Mouse (Mus musculus) urinary bladder, postnatal 4 days (tissue): ENCODE results near the gene Rapgef3.

Experiments used
- DNase-seq, 2 experiments: peaks; one replicate each; pipeline ENCODE4 v3.0.0; 2021 to 2022; ENCODE audit warnings: low spot score in 2 of 2

Gene Rapgef3

DNA sequence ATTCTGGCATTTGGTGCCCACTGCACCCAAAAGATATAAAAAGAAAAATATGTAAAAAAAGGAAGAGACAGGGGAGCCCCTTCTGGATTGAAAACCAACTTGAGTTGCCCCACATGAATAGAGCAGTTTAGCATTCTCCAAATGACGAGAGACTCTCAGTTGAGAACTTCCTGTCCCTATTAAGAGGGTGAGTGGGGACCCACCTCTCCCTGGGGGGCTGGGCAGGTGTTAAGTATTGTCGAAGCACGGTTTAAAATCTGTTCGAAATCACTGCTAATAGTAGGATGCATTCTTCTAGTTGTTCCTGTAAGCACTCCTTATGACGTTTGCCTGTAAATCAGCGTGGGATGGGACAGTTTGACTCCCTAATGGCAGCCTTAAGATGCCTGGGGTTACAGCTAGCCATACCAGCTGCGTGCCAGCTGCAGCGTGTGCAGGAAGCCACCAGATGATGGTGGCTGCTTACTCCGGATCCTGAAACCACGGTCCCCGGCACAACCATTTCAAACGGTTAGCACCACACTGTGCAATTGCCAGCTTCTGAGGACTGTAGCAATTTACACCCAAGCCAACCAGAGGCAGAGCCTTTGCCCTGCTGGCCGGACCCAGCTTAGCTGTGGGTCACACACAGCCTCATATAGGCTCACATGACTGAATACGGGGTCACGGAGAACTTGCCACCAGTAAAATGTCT, 46.6 kb downstream of the Rapgef3 start:
- DNase-seq: no peak

DNA sequence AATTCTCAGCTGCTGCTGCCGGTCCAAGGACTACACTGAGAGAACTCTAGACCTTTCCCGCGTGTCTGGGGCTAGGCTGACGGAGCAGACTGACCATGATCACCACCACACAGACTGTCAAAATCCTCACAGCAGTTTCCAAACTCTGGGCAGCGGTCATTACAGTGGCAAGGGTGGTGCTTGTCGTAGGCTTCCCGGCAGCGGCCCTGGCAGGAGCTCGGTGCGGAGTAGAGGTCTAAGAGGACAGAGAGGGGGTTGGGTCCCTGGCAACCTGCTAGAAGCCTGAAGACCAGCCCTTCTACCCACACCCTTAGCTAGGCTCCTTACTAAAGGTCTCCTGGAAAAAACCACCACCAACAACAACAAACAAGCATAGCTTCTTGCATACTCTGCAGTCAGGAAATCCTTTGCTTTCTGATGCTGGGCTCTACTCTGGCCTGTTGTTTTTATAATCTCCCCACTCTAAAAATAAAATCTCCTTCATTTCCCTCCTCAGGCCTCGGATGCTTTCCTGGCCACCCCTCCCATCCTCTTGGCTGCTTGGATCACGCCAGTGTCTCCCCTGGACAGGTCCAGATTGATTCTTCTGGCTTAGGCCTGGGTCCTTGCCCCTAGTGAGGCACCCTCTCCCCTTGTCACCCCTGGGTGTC, 47.6 kb downstream of the Rapgef3 start:
- DNase-seq: no peak

DNA sequence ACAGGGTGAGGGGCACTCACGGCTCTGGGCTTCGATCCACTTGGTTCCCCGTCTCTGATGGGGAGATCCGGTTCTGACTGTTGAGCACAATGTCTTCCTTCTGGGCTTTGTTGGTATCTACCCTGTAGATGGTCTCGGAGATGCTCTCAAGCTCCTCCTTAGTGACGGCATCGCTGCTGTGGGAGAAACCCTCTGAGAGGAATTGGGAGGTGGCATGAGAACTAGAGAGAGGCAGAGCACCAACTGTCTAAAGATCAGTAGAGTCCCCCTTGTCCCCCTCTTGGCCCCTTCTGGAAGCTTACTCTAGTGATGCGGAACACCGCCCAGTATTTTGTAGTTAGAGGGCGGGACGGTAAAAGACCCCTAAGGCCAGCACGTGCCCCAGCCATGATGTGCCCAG, 48.3 kb downstream of the Rapgef3 start:
- DNase-seq: no peak

DNA sequence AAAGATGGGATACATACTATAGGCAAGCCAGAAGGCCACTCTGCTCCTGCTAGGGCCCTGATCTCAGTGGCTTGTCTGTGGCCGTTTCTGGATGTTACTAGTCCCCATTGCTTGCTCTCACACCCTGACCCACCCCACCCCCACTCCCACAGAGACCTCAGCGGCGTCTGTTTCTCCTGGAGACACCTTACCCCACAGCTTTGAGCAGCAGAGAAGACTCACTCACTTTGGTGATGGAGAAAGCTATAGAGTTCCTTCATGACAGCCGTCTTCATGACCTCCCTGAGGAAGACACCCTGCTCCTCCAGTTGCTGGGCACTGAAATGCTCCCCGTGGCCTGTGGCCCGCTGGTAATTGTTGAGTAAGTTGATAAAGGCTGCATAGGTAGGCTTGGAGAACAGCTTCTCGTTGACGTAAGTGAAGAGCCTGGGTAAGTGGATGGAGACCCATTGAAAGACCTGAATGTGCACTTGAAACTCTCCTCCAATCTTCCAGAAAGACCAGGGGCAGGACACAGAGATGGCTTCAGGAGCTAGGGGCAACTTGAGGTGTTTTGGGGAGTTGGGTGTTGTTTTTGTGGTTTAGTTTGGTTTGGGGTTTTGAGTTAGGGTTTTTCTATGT, 49.1 kb downstream of the Rapgef3 start:
- no peak for DNase-seq

DNA sequence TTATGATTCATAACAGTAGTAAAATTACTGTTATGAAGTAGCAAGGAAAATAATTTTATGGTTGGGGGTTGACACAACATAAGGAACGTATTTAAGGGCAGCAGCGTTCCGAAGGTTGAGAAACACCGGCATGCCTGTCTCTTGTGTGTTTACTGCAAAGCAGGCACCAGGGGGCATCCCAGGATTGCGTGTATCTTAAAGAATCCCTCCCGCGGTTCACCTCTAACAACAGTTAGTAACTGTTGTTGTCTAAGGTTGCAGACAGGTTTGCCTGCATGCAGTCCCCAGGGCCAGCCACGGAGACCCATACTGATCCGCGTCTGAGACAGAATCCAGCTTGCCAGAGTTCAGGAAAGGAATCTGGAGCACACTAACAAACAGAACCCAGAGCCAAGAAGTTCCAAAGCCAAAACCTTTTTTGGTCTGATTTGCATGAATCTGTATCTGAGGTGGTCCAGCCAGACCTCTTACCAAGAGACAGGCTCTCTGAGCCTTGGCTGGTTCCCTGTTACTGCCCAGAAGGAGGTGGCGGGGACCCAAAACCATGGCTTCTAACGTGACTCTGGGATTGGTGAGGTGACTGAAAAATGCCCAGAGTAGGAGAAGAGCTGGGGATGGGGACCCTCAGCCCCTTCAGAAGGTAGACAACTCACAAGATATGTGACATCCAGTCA, 49.8 kb downstream of the Rapgef3 start:
- DNase-seq: peak; percentile 58 to 68

DNA sequence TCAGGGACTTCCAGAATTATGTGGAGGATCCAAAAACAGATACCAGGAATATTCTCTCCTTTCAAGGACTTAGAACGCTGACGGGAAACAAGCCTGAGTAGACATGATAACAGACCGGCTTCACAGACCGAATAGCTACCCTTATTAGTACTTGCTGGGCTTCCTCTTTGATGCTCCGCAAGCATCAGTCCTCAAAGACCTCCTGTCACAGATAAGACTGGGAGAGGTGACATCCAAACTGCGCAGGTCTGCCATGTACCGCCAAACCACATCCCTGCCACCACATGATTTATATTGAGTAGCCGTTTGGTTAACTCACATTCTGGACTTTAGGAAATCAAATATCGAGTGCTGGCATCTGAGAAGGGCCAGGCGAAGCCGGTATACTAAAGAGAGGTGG, 51.0 kb downstream of the Rapgef3 start:
- DNase-seq: no peak

DNA sequence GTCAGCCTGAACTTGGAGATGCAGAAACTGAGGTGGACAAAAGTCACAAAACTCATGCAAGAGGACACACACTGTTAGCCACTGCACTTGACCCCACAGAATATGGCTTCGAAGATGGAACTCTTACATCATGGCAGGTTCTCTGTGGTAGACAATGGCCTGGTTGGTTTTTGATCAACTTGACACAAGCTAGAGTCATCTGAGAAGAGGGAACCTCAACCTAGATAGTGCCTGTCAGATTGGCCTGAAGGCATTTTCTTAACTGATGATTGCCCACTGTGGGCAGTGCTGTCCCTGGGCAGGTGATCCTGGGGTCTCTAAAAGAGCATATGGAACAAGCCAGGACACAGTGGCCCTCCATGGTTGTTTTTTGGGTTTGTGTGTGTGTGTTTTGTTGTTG, 52.0 kb downstream of the Rapgef3 start:
- DNase-seq: no peak

DNA sequence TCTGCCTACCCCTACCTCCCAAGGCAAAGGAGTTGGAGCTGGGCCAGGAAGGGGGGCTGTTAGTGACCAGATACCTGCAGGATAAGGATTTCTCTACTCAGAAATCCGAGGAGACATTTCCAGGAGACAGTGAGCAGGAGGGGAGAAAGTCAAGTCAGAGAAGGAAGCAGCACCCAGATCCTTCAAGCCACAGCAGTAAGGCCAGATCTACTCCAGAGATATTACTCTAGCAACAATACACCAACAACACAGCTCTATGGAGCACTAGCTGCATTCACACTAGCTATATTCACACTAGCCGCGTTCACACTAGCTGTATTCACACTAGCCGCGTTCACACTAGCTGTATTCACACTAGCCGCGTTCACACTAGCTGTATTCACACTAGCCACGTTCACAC, 52.7 kb downstream of the Rapgef3 start:
- no peak for DNase-seq

DNA sequence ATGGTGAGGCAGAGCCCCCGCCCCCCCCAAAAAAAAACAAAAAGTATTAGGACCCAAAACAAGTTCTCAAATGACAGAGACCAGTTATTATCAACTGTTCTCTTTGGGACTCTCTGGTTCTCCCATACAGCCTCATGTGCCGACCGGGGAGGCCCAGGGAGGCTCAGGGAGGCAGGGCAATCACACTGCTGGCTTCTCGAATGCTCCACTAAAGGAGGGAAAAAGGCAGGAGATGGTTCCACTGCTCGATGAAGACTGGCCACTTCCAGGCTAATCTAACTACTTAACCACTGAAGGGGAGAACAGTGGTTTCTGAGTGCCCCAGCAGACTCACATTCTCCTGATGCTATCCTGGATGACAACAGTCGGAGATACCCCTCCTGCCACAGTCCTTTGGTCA, 55.2 kb downstream of the Rapgef3 start:
- DNase-seq: no peak

DNA sequence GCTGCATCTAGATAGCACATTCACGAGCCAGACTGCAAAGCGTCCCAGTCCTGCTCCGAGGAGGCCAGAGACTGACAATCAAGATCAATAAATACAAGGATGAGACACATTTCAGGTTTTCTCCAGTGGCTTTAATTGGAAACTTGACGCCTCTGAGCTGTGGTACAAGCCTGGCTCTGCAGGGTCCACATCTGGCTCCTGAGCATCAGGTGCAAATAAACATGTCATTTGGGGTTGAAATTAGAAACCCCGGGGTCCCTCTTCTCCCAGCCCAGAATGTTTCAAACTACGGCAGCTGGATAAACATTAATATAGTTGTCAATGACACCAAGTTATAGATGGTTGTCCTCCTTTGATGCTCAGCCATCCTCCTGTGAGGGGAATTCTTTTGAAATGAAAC, 56.9 kb downstream of the Rapgef3 start:
- DNase-seq: no peak

DNA sequence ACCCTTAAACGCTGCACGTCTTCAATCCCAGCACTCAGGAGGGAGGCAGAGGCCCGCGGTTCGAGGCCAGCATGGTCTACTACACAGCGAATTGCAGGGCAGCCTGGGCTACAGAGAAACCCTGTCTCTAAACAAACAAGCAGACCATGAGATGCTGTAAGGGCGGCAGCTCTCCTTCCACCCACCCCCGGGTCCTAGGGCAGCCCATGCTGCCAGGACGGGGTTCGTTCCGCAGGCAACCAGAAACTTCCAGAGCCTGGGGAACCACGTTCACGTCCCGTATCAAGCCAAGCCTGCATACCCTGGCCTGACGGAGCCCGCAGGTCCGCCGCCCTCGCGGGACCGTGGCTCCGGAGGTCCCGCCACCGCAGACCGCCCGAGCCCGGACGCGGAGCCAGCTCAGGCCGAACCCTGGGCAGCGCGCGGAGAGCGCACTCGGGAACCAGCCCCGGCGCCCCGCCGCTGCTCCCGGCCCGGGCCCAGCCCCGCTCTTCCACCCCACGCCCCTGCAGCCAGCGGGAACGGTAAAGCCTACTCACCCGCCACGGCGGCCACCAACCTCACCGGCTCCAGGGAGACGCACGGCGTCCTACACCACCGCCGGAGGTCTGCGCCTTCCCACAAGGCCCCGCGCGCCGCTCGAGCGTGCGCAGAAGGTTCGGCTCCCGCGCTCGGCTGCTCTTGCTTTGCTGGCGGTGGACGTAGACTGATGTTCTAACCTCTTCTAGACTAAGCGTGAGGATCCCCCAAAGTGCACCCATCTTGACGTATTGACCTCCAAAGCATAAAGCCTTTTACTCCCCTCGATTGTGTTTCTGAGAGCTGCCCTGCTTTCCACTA, 62.3 kb downstream of the Rapgef3 start, which contains the start of gene Rpap3:
Rpap3 (minus strand) TSS at position 615 of the 840 bp plus-strand sequence.
- peak; percentile 78 to 85 for DNase-seq

DNA sequence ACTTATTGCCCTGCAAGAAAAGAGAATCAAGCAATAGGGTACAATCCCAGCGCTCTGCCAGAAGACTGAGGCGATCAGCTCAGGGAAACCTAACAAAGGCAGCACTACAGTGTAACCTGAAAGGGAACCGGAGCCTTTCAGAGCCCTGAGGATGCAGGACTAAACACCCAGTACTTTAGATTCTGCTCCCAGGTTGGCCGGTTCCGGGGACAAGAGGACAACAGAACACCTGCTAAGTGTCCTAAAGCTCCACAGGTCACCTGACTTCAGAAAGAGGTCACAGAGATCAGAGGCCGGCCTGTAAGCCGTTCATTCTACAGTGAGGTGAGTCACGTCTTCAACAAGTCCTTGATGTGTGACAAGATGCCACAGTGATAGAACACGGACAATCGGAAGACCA, 71.2 kb downstream of the Rapgef3 start:
- no peak for DNase-seq
